Mouse (Mus musculus) kidney, adult 2 months (tissue): Measurements from ENCODE around the gene Grip1. TPM values are rescaled to one million over a fixed set of nuclear protein-coding genes. Genes with fewer than 3 reads are reported as not detected.

Source experiments
- DNase-seq: peaks from one replicate; pipeline ENCODE4 v3.0.0; 2021
- H3K27ac ChIP-seq: fragments of 200-500 bp; 2 replicates; pipeline ENCODE4 v1.5.1; 2012; ENCODE audit warnings: low read depth, low read length, control low read depth, inconsistent platforms; ENCODE audit not compliant: insufficient read depth
- H3K27me3 ChIP-seq: fragments of 200-500 bp; replicated peaks from 2 replicates; pipeline ENCODE4 v1.6.1; 2012; ENCODE audit warnings: mild to moderate bottlenecking, moderate library complexity, low read length, inconsistent platforms; ENCODE audit not compliant: control insufficient read depth, insufficient read depth
- H3K36me3 ChIP-seq: fragments of 200-500 bp; 2 replicates; pipeline ENCODE4 v1.6.1; 2012; ENCODE audit warnings: mild to moderate bottlenecking, moderate library complexity, low read length, inconsistent platforms; ENCODE audit not compliant: control insufficient read depth, insufficient read depth
- H3K4me1 ChIP-seq: fragments of 200-500 bp; 2 replicates; pipeline ENCODE4 v1.6.1; 2011; ENCODE audit warnings: low read length; ENCODE audit not compliant: control insufficient read depth, insufficient read depth
- H3K4me3 ChIP-seq: fragments of 200-500 bp; 2 replicates; pipeline ENCODE4 v1.5.1; 2011; ENCODE audit warnings: mild to moderate bottlenecking, low read depth, low read length, control low read depth; ENCODE audit not compliant: insufficient read depth
- CTCF ChIP-seq: fragments of 200-500 bp; conservative IDR thresholded peaks from 2 replicates; pipeline ENCODE4 v1.5.1; 2011; ENCODE audit warnings: low read depth, mild to moderate bottlenecking, control low read depth, low read length, moderate library complexity, mixed read lengths; ENCODE audit not compliant: insufficient read depth, insufficient read length
- POLR2A ChIP-seq: fragments of 200-500 bp; IDR thresholded peaks from one replicate; pipeline ENCODE4 v1.6.1; 2011; ENCODE audit warnings: low read depth, low read length, control low read depth
- WGBS: fragments of 180-500 bp; shearing (Covaris S2); methylation state at CpG from one replicate; pipeline ENCODE4 v1.1.7; 2018; 5-methylcytosine and 5-hydroxymethylcytosine counted together
- polyA plus RNA-seq: library from polyadenylated mRNA; depleted of rRNA; stranded (reverse); fragments of >200 nt; gene quantifications from 2 replicates; pipeline ENCODE4 v1.2.3, GENCODE M21; 2012

The Grip1 gene
- polyA plus RNA-seq, 1 experiment, result 2.7 TPM

DNA sequence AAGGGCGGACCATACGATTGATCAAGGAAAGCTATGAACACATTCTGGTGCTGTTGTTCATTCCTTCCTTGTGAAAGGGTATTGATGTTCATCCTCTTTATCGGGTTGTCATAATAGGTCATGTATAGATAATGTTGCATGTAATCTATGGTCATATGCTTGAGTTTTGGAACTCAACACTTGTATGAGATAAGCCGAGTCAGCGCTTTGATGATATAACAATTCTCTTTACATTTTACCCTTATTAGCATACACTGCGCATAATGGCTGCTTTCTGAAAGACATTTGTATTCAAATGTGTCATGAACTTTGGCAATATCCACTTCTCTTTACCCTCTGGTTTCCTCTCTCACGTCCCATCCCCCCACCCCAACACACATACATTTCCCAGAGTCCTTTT is 111.2 kb downstream of the Grip1 start:
- Histone ChIP-seq H3K27me3 (no peaks in the 10 kb centered on the region), H3K36me3 (no peaks in the 10 kb centered on the region), H3K27ac (no peak overlapping the region), H3K4me3 (no peak overlapping the region), H3K4me1 (no peaks in the 10 kb centered on the region)
- DNase-seq, result no peak
- 96% methylated on average over 7 of the region's 7 CpGs for WGBS
- TF ChIP-seq POLR2A, result no peak
- no peak for TF ChIP-seq CTCF

DNA sequence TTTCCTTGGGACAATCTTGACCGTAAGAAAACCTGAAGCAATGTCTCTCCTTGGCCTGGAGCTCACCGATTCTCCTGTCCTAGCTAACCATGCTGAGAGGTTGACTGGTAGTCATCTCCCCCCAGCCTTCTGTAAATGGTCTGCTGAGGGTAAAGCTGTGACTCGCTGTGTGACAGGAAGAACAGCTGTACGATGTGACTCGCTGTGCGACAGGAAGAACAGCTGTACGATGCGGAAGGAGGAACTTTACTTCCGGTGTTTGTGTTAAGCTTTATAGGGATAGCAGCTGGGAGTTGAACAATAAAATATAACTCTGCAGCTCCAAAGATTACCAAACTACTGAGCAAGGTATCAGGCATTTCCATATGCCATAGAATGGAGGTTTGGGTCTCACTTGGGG is 119.5 kb downstream of the Grip1 start:
- no peak overlapping the region for H3K27ac ChIP-seq
- no peak for DNase-seq
- no peaks in the 10 kb centered on the region for H3K27me3 ChIP-seq
- H3K36me3 ChIP-seq, result no peaks in the 10 kb centered on the region
- WGBS, result 68% methylated on average over 9 of the region's 9 CpGs
- no peaks in the 10 kb centered on the region for H3K4me1 ChIP-seq
- no peak overlapping the region for H3K4me3 ChIP-seq
- TF ChIP-seq CTCF (no peak), POLR2A (no peak)

DNA sequence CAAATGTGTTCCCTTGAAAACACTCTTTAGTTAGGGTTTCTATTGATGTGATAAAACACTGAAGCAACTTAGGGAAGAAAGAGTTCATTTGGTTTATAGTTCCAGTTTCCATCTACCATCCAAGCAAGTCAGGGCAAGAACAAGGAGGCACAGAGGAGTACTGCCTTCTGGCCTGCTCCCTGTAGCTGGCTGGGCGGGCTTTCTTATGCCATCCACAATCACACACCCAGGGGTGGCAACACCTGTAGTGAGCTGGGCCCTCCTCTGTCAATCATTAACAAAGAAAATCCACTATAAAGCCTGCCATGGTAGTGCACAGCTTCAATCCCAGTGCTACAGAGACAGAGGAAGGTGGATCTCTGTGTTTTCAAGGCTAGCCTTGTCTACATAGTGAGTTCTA is 122.2 kb downstream of the Grip1 start:
- H3K36me3 ChIP-seq, result no peaks in the 10 kb centered on the region
- TF ChIP-seq POLR2A (no peak), CTCF (no peak)
- no peaks in the 10 kb centered on the region for H3K4me1 ChIP-seq
- H3K4me3 ChIP-seq, result no peak overlapping the region
- 74% methylated on average over 1 of the region's 1 CpGs for WGBS
- H3K27me3 ChIP-seq, result no peaks in the 10 kb centered on the region
- no peak overlapping the region for H3K27ac ChIP-seq
- no peak for DNase-seq

DNA sequence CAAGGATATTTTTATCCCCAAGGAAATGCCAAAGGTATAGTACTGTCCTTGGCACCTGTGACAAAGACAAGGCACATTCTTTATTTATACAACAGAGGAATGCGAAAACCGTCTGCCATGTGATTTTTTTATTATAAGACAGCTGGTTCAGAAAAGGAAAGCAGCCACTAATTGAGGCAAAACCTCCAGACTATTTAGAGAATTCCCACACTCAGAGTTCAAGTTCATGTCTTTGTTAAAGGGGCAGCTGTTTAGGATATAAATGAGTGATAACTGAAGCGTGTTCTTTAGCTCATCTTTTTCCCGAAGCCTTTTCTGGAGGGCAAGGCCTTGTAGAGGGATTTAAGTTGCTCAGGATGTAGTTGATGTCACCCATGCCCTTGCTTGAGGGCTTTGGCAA is 126.4 kb downstream of the Grip1 start:
- 47% methylated on average over 4 of the region's 4 CpGs for WGBS
- H3K4me3 ChIP-seq, result no peak overlapping the region
- DNase-seq, result no peak
- no peaks in the 10 kb centered on the region for H3K27me3 ChIP-seq
- H3K4me1 ChIP-seq, result no peaks in the 10 kb centered on the region
- H3K27ac ChIP-seq, result no peak overlapping the region
- TF ChIP-seq POLR2A (no peak), CTCF (no peak)
- H3K36me3 ChIP-seq, result no peaks in the 10 kb centered on the region

DNA sequence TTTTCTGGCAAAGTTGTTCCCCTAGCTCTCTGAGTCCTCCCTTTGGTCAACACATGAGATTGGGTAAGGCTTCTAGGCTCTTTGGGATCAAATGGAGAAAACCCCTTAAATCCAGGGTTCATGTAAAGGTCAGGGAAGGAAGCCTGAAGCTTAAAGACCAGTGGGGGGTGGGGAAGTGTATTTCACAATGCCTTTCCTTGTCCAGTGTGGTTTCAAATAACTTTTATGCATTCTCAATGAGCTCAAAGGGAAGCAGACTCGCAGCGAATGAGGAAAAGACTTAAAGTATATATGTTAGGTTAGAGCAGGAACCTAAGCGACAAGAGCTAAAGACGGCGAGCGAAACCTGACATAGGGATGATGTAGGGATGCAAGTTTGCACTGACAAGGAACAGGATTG is 131.0 kb downstream of the Grip1 start:
- no peak overlapping the region for H3K27ac ChIP-seq
- H3K27me3 ChIP-seq, result no peaks in the 10 kb centered on the region
- WGBS, result 81% methylated on average over 6 of the region's 6 CpGs
- H3K36me3 ChIP-seq, result no peaks in the 10 kb centered on the region
- H3K4me1 ChIP-seq, result no peaks in the 10 kb centered on the region
- TF ChIP-seq CTCF (no peak), POLR2A (no peak)
- DNase-seq, result no peak
- H3K4me3 ChIP-seq, result no peak overlapping the region

DNA sequence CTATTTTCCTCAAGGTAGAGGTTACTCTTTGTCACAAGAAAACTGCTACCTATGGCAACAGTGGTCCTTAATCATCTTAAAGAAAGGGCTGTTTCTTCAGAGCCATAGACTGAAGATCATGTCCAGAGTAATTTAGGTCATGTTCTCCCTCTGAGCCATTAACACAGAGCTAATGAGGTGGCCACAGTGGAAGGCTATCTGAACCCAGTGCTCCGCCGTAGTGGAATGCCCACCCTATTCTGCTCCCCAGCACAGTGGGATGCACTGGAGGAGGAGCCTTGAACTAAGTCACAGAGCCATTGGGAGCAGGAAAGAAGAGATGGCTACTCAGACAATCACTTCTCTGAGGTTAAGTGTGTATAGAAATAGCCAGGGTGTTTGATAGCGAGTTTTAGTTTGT is 133.3 kb downstream of the Grip1 start:
- no peak overlapping the region for H3K27ac ChIP-seq
- no peaks in the 10 kb centered on the region for H3K36me3 ChIP-seq
- 81% methylated on average over 3 of the region's 3 CpGs for WGBS
- H3K4me3 ChIP-seq, result no peak overlapping the region
- TF ChIP-seq POLR2A (no peak), CTCF (no peak)
- no peak for DNase-seq
- no peaks in the 10 kb centered on the region for H3K27me3 ChIP-seq
- no peaks in the 10 kb centered on the region for H3K4me1 ChIP-seq

DNA sequence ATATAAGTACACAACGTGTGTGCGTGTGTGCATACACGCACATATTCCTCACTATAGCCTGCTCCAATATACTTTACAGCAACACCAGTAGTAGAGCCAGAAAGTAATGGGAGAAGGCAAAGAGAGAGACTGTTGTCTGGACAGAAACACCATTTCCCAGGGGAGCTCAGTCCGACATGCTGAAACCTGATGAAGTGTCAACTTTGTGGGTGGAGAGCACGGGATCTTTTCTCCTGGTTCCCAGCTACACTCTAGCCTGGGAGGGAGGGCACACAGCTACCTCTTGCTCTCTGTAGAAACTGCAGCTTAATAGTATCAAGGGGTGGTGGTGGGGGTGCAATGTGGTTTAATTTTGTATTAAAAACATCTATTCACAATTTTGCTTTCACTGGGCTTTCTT is 143.2 kb downstream of the Grip1 start:
- 70% methylated on average over 5 of the region's 5 CpGs for WGBS
- no peak for TF ChIP-seq CTCF
- TF ChIP-seq POLR2A, result no peak
- H3K27ac ChIP-seq, result no peak overlapping the region
- no peaks in the 10 kb centered on the region for H3K27me3 ChIP-seq
- H3K4me3 ChIP-seq, result no peak overlapping the region
- no peaks in the 10 kb centered on the region for H3K36me3 ChIP-seq
- no peaks in the 10 kb centered on the region for H3K4me1 ChIP-seq
- DNase-seq, result no peak

DNA sequence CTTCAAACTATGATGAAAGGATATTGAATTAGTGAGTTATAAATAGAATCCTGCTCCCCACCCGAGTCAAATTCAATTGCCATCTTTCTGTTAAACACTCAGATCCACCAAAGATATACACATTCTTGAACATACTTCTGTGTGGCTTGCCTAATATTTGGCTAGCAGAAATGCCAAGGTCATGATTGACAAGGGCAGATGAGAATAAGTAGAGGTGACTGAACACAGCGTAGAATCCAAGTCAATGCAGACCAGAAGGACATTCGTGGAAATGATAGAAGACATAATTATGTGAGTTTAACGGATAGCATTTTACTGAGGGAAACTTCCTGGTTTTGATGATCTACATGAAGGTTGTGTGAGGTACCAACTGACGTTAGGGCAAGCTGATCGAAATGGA is 153.9 kb downstream of the Grip1 start:
- no peak overlapping the region for H3K4me3 ChIP-seq
- H3K27me3 ChIP-seq, result no peaks in the 10 kb centered on the region
- TF ChIP-seq CTCF (no peak), POLR2A (no peak)
- H3K36me3 ChIP-seq, result no peaks in the 10 kb centered on the region
- 83% methylated on average over 6 of the region's 6 CpGs for WGBS
- no peaks in the 10 kb centered on the region for H3K4me1 ChIP-seq
- no peak for DNase-seq
- H3K27ac ChIP-seq, result no peak overlapping the region
